In genomic region chr16:90521951-90522255, GRCm38 (mm10) we compare ENCODE assay signal across 10 mouse cellular contexts.
DNase-seq lines count a peak whose midpoint lies in the region; ATAC-seq and TF ChIP-seq lines count a peak whose summit lies in the region.
"Had no signal": no experiment of that assay in that cellular context is flagged by ENCODE, and none has a peak within 500 bp of the region (broad histone marks: within the 10 kb centered on the region; RNA-seq: fewer than 3 reads in every experiment).

No protein-coding gene starts in this region.

- peak overlapping the region; percentile 93 for H3K27ac ChIP-seq in hindbrain, embryonic 10.5 days
- H3K27ac ChIP-seq in midbrain, embryonic 13.5 days, result peak overlapping the region; percentile 84
- H3K27ac ChIP-seq: liver, embryonic 12.5 days; stomach, embryonic 15.5 days had no signal

- TF ChIP-seq CTCF in E14TG2a.4 (conservative IDR thresholded peaks at IDR 0.05; ENCODE audit: low read length), result no peak

- H3K9me3 ChIP-seq in E14TG2a.4 (ENCODE audit: low read length), result no peaks in the 10 kb centered on the region
- H3K9me3 ChIP-seq in hindbrain, embryonic 10.5 days, result peaks cover 4% of the 10 kb centered on the region; the same call in 1 of the 2 replicates
- H3K9me3 ChIP-seq in midbrain, embryonic 13.5 days, result no peaks in the 10 kb centered on the region
- H3K9me3 ChIP-seq: stomach, embryonic 15.5 days had no signal

- H3K9ac ChIP-seq in midbrain, embryonic 13.5 days (replicated peaks), result peak overlapping the region; percentile 42; the same call in 1 of the 2 replicates
- H3K9ac ChIP-seq: liver, embryonic 12.5 days; stomach, embryonic 15.5 days had no signal

- peaks cover 53% of the 10 kb centered on the region for H3K27me3 ChIP-seq in E14TG2a.4 (ENCODE audit: insufficient read depth, low read length)
- 0 out of 2 replicates have a peak, but pooled peaks cover 4% of the 10 kb centered on the region for H3K27me3 ChIP-seq in hindbrain, embryonic 10.5 days (ENCODE audit: insufficient read depth, poor library complexity, severe bottlenecking)
- H3K27me3 ChIP-seq in midbrain, embryonic 13.5 days, result no peaks in the 10 kb centered on the region
- H3K27me3 ChIP-seq: liver, embryonic 12.5 days; stomach, embryonic 15.5 days had no signal

- H3K4me3 ChIP-seq in E14TG2a.4 (replicated peaks; ENCODE audit: low read length), result peak overlapping the region; percentile 43; the same call in 1 of the 2 replicates
- H3K4me3 ChIP-seq in hindbrain, embryonic 10.5 days, result peak overlapping the region; percentile 13
- no peak overlapping the region for H3K4me3 ChIP-seq in midbrain, embryonic 13.5 days (replicated peaks)
- H3K4me3 ChIP-seq: liver, embryonic 12.5 days; stomach, embryonic 15.5 days had no signal

- DNase-seq in embryo, embryonic 10.5 days (ENCODE audit: low spot score), result peak; percentile 82
- DNase-seq in hindbrain, embryonic 10.5 days (ENCODE audit: low spot score), result peak; percentile 72
- DNase-seq in adipocyte (ENCODE audit: low spot score), result no peak
- DNase-seq in adrenal gland, adult 18-20 months (ENCODE audit: low spot score in 2 of 2), result no peak
- DNase-seq in right cerebral cortex, postnatal 10 days (ENCODE audit: low spot score in 2 of 2), result no peak

- peak overlapping the region; percentile 23; the same call in 1 of the 2 replicates for H3K4me2 ChIP-seq in midbrain, embryonic 13.5 days (replicated peaks)
- H3K4me2 ChIP-seq: liver, embryonic 12.5 days; stomach, embryonic 15.5 days had no signal

- no peaks in the 10 kb centered on the region for H3K36me3 ChIP-seq in E14TG2a.4 (ENCODE audit: insufficient read depth, low read length)
- no peaks in the 10 kb centered on the region for H3K36me3 ChIP-seq in hindbrain, embryonic 10.5 days
- no peaks in the 10 kb centered on the region for H3K36me3 ChIP-seq in midbrain, embryonic 13.5 days
- H3K36me3 ChIP-seq: liver, embryonic 12.5 days; stomach, embryonic 15.5 days had no signal

- 13% methylated on average over 3 of the region's 3 CpGs for WGBS in hindbrain, embryonic 10.5 days
- 6% methylated on average over 3 of the region's 3 CpGs for WGBS in midbrain, embryonic 13.5 days

- peak; percentile 87 for ATAC-seq in midbrain, embryonic 13.5 days
- ATAC-seq in monocyte, adult 5-6 weeks (replicated peaks; ENCODE audit: insufficient number of reproducible peaks, low FRiP score, low TSS enrichment, poor library complexity, severe bottlenecking), result no peak
- ATAC-seq: liver, embryonic 12.5 days had no signal

- H3K4me1 ChIP-seq in E14TG2a.4 (replicated peaks; ENCODE audit: low read depth, low read length), result peaks cover 60% of the 10 kb centered on the region
- peaks cover 55% of the 10 kb centered on the region for H3K4me1 ChIP-seq in hindbrain, embryonic 10.5 days (replicated peaks)
- H3K4me1 ChIP-seq in midbrain, embryonic 13.5 days (replicated peaks), result peaks cover 22% of the 10 kb centered on the region

Comparison
In these comparisons a context has a peak if more than half of its experiments do, and no peak if none do; other contexts are left out.
1. DNase-seq: peak in embryo, embryonic 10.5 days (single experiment) and hindbrain, embryonic 10.5 days (single experiment); none in adipocyte (single experiment), adrenal gland, adult 18-20 months (0 of 2) and right cerebral cortex, postnatal 10 days (0 of 2).